Mouse (Mus musculus) kidney, postnatal 25 days (tissue): ENCODE measurements around the gene Lhx6.
"Not testable (repeated sequence)": the region's sequence is repeated elsewhere in the genome, so short reads cannot be mapped to it uniquely, and the experiment has no call there.

Experiments used
- DNase-seq, 2 experiments: peaks; one replicate each; pipeline ENCODE4 v3.0.0; 2021; ENCODE audit warnings: mixed read lengths in 2 of 2

The Lhx6 gene

GRCm38 (mm10) chr2:36104956-36105741 is at the start of gene Lhx6:
Gene Lhx6, minus strand, starts transcription at chr2:36105408.
- no peak for DNase-seq

DNA sequence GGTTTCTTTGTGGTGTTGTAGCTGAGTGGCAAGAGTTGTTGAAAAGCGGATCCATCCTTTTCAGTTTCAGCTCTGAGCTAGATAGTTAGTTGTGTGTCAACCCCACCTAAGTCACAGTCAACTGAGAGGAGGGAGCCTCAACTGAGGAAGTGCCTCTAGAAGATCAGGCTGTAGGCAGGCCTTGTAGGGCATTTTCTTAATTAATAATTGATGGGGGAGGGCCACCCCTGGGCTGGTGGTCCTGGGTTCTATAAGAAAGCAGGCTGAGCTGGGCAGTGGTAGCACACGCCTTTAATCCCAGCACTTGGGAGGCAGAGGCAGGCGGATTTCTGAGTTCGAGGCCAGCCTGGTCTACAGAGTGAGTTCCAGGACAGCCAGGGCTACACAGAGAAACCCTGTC is 47.2 kb upstream of the Lhx6 start:
- DNase-seq = not testable (repeated sequence)

DNA sequence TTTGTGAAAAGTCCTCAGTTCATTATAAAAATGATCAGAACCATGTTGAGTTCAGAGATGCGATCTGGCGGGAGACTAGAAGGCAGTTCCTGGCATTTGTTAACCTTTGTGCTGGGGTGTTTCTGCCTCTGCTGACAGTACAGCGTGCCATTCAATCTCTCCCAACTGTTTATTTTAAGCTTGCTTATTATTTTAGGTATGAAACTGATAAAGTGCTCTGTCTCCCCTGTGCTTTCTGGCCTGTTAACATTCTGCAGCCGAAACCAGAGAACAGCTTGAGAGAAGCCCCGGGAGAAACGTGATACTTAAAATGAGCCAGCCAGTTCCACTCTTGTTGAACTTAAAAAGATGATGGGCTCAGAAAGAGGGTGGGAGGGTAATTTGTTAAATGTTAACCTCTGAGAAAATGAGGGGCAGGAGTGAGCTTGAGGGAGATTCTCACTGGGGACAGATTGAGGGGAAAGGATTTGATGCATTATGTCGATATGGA is 43.7 kb upstream of the Lhx6 start:
- no peak for DNase-seq

DNA sequence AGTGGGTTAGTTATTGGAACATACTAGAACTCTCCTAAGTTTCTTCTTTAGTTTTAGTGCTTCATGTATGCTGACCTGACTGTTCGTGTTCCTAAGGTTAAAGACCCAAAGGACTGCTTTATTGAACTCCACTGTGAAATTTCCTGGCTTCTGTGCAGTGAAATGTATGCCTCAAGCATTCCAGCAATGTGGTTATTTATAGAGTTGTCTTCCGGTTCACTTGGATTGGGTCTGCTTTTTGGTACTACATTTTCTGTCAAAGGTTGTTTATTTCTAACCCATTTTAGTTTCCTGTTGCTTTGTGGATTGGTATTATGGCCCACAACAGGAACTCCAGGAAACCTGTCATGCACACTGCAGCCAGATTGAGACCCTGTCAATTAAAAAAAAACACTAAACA is 33.9 kb upstream of the Lhx6 start:
- no peak for DNase-seq

DNA sequence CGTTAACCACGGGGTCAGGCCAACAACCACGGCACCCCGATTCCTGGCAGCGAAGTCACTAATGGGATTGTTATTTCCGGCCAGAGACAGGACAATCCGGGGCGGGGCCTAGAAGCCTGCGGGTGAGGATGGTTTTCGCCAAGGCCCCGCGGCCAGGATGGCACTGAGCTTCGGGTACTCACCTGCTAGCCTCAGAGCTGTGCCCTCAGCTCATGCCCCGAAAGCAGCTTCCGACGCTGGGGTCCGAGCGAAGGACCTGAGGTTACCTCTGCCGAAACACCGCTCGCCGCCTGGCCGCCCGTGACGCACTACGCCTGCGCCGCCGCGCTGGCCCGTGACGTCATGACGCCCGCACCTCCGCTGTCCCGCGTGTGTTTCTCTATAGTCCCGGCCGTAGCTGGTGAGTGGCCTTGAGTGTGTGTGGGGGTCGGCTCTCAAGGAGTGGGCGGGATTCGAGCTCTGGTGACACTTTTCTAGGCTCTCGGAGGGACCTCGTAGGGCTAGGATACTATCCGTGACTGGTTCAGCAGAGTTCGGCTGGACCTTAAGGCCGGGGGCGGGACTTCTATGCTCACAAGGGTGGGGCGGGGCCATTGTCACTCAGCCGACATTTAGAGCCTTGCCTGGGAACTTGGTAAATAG is 31.2 kb upstream of the Lhx6 start, which contains the start of the genes Mrrf and Rbm18:
Gene Mrrf (plus strand): TSS at position 90 of the 642 bp plus-strand sequence.
Gene Rbm18 (minus strand): TSS at position 474 of the 642 bp plus-strand sequence.
- DNase-seq = peak; percentile 95 to 96

DNA sequence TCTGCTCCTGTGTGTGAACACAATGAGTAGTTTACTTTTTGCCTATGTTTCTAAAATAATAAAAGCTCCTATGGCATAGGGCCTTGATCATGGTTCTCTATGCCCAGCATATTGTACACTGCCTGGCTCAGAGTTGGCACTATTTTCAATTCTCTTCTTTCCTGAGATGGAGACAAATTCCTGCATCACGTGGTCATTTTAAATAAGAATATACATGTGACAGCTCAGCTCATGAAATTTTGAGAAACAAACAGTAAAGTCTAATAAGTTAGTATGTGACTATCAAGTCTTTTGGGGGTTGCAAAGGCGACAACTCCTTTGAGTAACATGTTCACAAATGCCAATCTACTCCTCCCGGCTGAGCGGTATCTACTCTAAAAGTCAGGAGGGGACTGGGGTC is 30.7 kb upstream of the Lhx6 start:
- no peak for DNase-seq

DNA sequence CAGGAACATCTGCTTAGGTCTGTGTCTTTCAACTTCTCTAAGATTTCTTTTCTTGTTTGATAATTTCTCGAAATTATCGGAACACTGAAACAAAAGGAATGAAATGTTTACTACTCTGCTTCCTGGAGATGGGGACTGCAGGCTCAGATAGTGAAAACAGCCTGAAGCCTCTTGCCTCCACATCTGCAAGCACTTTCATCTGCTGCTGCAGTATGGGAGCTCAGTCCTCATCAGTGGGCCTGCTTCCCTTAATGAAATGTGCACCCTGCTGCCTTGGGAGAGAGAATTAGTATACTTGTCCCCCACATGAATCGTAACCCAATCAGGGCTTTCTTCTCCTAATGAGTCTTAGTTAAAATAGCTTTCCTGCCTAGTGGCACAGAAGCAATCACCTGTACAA is 23.8 kb upstream of the Lhx6 start:
- no peak for DNase-seq

GRCm38 (mm10) chr2:36127973-36128372 is 22.8 kb upstream of the Lhx6 start:
- no peak for DNase-seq

DNA sequence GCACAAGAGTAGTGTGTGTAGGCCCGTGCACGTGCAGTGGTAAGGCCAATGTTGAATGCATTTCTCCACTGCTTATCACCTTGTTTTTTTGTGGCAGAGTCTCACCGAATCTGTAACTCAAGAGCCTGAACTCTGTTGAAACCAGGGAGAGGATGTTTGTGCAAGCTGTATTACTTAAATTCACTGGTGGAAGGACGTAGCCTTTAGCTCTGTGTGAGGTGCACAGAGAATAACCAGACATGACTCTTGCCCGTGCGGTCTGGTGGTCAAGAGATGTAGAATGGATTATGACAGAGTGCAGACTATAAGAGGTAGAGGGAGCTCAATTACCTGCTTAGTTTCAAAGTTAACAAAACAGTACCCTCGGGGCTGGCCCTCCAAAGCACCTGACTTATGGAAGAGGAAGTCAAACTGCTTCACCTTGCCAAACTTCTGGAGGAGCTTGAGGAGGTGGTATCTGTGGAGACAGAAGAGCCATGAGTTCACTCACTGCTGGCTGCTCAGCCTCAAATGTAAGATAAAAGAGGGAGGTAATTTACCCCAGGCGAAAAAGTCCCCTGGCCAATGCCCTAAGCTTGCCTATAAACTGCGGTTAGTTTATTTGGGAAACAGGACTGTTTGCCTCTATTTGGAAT is 21.7 kb upstream of the Lhx6 start:
- DNase-seq = no peak

DNA sequence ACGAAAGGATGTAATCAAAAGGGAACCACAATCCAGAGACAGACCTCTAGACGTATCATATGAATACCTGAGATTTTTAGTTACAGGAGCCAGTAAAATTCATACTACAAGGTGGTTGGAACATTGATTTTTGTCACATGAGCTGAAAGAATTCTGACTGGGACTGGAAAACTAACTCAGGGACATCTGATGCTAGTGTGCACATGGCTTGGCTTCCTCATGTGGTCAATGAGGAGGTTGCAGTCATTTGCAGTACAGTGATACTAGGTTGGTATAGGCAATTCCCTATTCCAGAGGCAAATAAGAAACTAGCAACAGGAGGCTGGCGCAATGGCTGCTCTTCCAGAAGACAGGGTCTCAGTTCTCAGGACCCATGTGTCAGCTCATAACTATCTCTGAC is 7.4 kb upstream of the Lhx6 start:
- DNase-seq = no peak

DNA sequence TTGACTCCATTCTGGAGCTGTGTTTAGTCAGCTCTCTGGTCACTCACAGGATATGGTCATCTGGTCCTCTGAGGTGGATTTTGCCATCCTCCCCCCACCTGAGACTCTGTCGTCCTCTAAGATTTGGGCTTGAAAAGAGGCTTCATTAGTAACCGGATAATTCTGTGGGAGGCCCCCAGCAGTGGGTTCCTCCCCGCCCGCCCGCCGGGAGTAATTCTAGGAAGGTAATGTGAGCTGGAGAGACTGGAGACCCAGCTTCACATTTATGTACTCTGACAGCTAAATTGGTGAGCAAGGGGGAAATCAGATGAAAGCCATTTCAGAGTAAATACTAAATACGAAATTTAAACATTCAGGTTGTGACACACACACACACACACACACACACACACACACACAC is 3.4 kb upstream of the Lhx6 start:
- DNase-seq = no peak

GRCm38 (mm10) chr2:36104436-36104955 is 712 bp downstream of the Lhx6 start:
- no peak for DNase-seq

DNA sequence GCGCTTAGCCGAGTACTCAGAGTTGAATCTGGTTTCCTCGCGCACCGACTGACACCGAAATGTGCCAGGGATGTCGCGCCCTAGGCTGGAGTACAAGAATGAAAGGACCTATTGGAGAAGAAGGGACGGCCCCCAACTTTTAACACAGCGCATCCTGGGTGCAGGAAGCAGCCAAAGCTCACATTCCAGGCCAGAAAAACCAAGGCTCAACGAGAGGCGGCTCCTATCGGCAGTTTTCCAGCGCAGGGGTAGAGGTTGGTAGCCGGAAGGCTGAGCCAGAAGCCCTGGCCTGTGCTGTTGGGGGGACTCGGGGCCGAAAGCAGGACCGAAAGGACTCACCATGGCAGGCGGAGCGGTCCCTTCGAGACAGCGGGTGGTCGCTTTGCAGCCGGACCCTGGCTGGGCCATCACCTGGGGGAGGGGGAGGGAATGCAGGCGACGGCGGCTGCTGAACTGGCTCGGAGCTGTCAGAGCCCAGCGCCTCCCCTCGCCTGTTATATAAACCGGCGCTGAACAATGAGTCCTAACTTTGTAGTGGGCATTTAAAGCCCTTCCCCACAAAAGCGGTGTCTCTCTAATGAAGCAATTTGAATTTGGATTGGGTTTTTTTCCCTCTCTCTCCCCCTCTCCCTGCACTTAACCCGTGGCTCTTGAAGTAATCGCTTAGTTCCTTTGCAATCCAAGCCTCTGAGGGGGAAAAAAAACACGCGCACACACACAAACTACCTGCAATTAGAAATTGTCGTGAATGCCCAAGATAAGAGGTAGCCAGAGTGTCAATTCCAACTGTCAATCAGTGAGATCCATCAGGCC is 1.4 kb downstream of the Lhx6 start:
- peak in 1 of 2 experiments; percentile 13 for DNase-seq

DNA sequence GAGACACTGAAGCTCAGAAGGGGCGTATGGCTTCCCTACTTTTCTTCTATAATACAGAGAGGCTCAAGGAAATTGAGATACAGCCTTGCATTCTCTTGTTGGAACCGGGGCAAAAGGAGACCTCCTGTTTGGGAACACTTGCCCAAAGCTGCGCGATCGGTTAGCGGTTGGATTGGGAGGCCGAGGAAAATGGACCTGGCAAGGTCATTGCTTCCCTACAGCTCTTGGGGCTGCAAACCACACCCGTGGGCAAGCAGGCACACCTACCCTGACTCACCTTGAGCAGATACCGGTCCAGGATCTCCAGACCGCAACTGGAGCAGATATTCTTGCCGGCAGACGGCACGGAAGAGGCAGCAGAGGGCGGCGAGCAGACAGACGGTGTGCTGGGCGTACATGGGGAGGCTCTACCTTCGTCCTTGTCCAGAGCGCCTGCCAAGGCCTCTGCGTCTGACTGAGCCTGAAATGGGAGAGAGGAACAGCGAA is 2.1 kb downstream of the Lhx6 start:
- no peak for DNase-seq

GRCm38 (mm10) chr2:36102559-36102946 is 2.7 kb downstream of the Lhx6 start:
- DNase-seq = peak in 1 of 2 experiments; percentile 16

GRCm38 (mm10) chr2:36101866-36102558 is 3.2 kb downstream of the Lhx6 start:
- DNase-seq = no peak

DNA sequence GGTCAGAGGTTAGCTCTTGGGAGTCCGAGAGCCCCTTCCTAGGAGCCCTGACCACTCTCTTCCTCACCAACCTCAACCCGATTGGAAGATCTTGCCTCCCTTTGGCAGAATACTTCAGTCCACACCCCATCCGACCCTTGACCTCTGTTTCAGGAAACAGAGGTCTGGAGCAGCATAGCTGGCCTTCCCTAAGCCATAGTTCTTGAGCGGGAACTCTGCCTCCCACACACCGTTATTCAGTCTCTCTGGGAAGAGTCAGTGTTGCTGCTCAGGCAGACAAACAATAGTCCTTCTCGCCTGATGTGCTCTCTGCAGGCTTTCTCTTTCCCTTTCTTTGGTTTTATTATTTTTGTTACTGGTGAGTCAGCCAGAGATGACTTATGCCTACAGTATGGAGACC is 5.5 kb downstream of the Lhx6 start:
- no peak for DNase-seq

- DNase-seq = no peak
These were observed 7.2 kb downstream of the Lhx6 start for GRCm38 (mm10) chr2:36098021-36098420.

DNA sequence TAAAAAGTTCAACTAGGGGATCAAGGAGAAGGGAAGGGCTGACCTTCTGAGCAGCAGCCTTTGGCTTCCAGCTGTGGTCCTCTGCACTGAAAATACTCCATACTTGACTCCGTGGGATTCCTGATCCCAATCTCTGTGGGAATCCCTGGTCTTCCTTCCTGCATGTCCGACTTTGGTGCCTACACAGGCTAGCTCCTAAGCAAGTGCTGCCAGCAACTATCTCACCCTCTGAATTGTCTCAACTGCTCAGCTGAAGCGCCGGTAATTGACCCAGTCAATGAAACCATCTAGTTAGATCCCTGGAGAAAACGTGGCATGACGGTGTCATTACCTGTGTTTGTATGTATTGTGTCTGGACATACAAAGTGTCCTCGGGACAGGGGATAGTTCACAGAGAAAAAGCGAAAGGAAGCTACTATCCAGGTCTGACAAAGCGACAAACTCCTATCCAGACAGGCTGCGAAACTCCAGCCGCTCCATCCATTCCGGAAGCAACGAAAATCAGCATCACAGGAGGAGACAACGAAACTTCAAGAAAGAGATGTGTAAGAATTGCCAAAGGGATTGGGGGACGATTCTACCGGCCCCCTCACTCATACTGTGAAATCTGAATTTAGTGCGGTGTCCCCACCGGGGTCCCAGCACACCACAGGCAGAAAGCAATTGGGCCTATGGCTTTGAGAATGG is 7.9 kb downstream of the Lhx6 start:
- DNase-seq = no peak

- no peak for DNase-seq
These were observed 11.2 kb downstream of the Lhx6 start for GRCm38 (mm10) chr2:36093914-36094475.

DNA sequence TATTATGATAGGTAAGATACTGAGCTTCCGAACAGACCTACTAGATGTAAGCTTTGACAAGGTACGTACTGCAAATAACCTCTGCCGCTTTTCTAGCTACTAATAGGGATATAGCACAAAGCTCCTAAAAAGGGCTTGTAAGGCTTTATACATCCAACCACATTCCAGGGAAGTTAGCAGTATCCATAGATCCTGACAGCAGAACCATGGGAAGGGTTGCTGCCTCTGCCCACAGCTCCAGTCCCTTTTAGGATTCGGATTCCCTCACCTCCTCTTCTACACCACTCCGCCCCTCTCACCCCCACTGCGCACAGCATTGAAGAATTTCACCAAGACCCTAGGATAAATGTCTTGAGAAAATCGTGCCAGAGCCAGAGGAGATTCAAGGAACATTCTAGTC is 11.9 kb downstream of the Lhx6 start:
- DNase-seq = no peak
